Mouse (Mus musculus) neural tube, embryonic 11.5 days (tissue): ENCODE results near the gene Olfr1241. TPM values are rescaled to one million over a fixed set of nuclear protein-coding genes. Genes with fewer than 3 reads are reported as not detected.

ENCODE experiments used
- ATAC-seq: fragments of 200-750 bp; cut with Nextera tagmentation; 2 replicates; pipeline ENCODE4 v1.8.0; 2017; ENCODE audit warnings: moderate number of reproducible peaks, mild to moderate bottlenecking, moderate TSS enrichment, moderate library complexity; ENCODE audit not compliant: insufficient read depth, low FRiP score, low TSS enrichment
- DNase-seq: peaks from one replicate; pipeline ENCODE4 v3.0.0-alpha.2; 2015; ENCODE audit warnings: low spot score
- H3K27ac ChIP-seq: fragments of 300-500 bp; sonication (generic); 2 replicates; pipeline ENCODE4 v1.5.1; 2014; ENCODE audit warnings: low read depth, mild to moderate bottlenecking, low read length
- H3K27me3 ChIP-seq: fragments of 300-500 bp; sonication (generic); 2 replicates; pipeline ENCODE4 v1.6.1; 2014; ENCODE audit warnings: mild to moderate bottlenecking, low read length, mixed read lengths; ENCODE audit not compliant: control insufficient read depth, insufficient read depth
- H3K36me3 ChIP-seq: fragments of 300-500 bp; sonication (generic); 2 replicates; pipeline ENCODE4 v1.6.1; 2014; ENCODE audit warnings: mild to moderate bottlenecking, low read length, moderate library complexity, mixed read lengths; ENCODE audit not compliant: control insufficient read depth, insufficient read depth
- H3K4me1 ChIP-seq: fragments of 300-500 bp; sonication (generic); 2 replicates; pipeline ENCODE4 v1.6.1; 2014; ENCODE audit warnings: low read length, mixed read lengths; ENCODE audit not compliant: control insufficient read depth, insufficient read depth
- H3K4me2 ChIP-seq: fragments of 300-500 bp; sonication (generic); 2 replicates; pipeline ENCODE4 v1.6.1; 2014; ENCODE audit warnings: low read depth, mild to moderate bottlenecking, moderate library complexity
- H3K4me3 ChIP-seq: fragments of 300-500 bp; sonication (generic); 2 replicates; pipeline ENCODE4 v1.5.1; 2014; ENCODE audit warnings: low read depth, low read length
- H3K9ac ChIP-seq: fragments of 300-500 bp; sonication (generic); 2 replicates; pipeline ENCODE4 v1.6.1; 2014; ENCODE audit warnings: mild to moderate bottlenecking, low read length
- H3K9me3 ChIP-seq: fragments of 300-500 bp; sonication (generic); 2 replicates; pipeline ENCODE4 v1.6.1; 2016; ENCODE audit warnings: low read length; ENCODE audit not compliant: control insufficient read depth
- WGBS: fragments of 180-500 bp; shearing (Covaris S2); extraction: QIAGEN DNeasy Blood & Tissue Kit; methylation state at CpG from one replicate; pipeline ENCODE4 v1.1.7; 2014; 5-methylcytosine and 5-hydroxymethylcytosine counted together
- polyA plus RNA-seq: library from polyadenylated mRNA; unstranded; fragments of >200 nt; fragmentation: Nextera tagmentation; extraction: Ambion mirVana; gene quantifications from 2 replicates; pipeline ENCODE4 v1.2.1, GENCODE M21; 2014

Olfr1241 gene
- not detected in 2 replicates for polyA plus RNA-seq

DNA sequence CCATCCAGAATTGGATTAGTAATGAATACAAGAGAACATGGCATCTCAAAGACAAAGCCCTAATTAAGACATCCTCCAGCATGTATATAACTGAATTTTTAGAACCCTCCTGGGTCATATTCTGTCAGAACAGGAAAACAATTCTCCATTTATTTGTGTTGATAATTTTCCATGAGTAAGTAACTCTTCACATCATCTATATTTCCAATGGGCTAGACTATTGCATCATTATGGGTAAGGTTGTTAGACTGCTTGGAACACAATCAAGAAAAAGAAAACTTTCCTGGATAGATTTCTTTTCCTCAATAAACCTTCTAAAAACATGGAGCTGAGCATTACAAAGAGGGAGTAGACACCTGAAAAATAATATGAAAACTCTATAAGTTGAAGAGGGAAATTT, at the start of gene Olfr1241:
Olfr1241 (minus strand) TSS at position 101 of the 400 bp plus-strand sequence.
- Histone ChIP-seq H3K4me3 (no peak within 1 kb of the TSS), H3K9me3 (no peaks in the 10 kb centered on the region), H3K4me1 (no peaks in the 10 kb centered on the region), H3K36me3 (no peaks in the 10 kb centered on the region), H3K27me3 (no peaks in the 10 kb centered on the region), H3K27ac (no peak within 1 kb of the TSS), H3K4me2 (no peak within 1 kb of the TSS), H3K9ac (no peak within 1 kb of the TSS)
- ATAC-seq (no peak), DNase-seq (no peak)

DNA sequence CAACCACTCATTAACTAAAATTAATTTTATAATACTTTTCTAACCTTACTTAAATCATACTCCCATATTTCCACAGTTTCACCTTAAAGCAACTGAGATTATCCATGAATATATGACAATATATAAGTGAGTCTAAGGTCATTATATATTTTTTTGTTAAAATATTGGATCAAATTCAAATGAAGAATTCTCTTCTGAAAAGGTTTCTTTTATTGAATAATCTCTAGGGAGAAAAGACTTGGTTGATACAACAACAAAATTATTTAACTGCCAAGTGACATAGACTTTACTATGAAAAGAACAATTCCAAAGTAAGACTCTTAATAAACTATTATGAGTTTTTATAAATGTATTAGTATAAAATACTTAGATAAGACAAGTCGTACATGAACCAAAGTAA, 44.5 kb upstream of the Olfr1241 start, which contains the start of gene Olfr1243:
Olfr1243 (minus strand) TSS at position 101 of the 400 bp plus-strand sequence.
- 86% methylated on average over 1 of the region's 1 CpGs for WGBS
- DNase-seq (no peak), ATAC-seq (no peak)
- no peaks in the 10 kb centered on the region for H3K36me3 ChIP-seq
- no peaks in the 10 kb centered on the region for H3K9me3 ChIP-seq
- H3K9ac ChIP-seq: no peak within 1 kb of the TSS
- no peak within 1 kb of the TSS for H3K4me3 ChIP-seq
- no peak within 1 kb of the TSS for H3K27ac ChIP-seq
- H3K4me1 ChIP-seq: no peaks in the 10 kb centered on the region
- no peaks in the 10 kb centered on the region for H3K27me3 ChIP-seq
- H3K4me2 ChIP-seq: no peak within 1 kb of the TSS

DNA sequence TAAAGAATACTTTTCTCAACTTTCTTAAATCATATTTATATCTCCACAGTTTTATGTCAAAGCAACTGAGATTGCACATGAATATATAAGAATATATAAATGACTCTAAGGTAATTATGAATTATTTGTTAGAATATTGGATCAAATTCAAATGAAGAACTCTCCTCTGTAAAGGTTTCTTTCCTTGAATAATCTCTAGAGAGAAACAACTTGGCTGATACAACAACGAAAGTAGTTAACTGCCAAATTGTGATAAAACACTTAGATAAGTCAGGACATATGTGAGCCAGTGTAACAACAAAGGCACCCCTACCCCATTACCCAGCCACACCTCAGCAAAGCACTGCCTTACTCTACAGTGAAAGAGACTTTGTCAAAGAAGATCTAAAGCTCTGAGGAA, 11.3 kb upstream of the Olfr1241 start, which contains the start of gene Olfr1242:
Olfr1242 (minus strand) TSS at position 101 of the 400 bp plus-strand sequence.
- Histone ChIP-seq H3K9ac (no peak within 1 kb of the TSS), H3K27me3 (no peaks in the 10 kb centered on the region), H3K4me1 (no peaks in the 10 kb centered on the region), H3K36me3 (no peaks in the 10 kb centered on the region), H3K27ac (no peak within 1 kb of the TSS), H3K9me3 (no peaks in the 10 kb centered on the region), H3K4me2 (no peak within 1 kb of the TSS), H3K4me3 (no peak within 1 kb of the TSS)
- no peak for ATAC-seq
- 94% methylated on average over 1 of the region's 1 CpGs for WGBS
- DNase-seq: no peak

GRCm38 (mm10) chr2:89442900-89443299, 44.0 kb downstream of the Olfr1241 start, which contains the start of gene Olfr1240:
Gene Olfr1240, minus strand, starts transcription at chr2:89443000.
- no peak within 1 kb of the TSS for H3K27ac ChIP-seq
- no peaks in the 10 kb centered on the region for H3K9me3 ChIP-seq
- H3K4me3 ChIP-seq: no peak within 1 kb of the TSS
- H3K4me1 ChIP-seq: no peaks in the 10 kb centered on the region
- H3K27me3 ChIP-seq: no peaks in the 10 kb centered on the region
- no peak for DNase-seq
- WGBS: 84% methylated on average over 3 of the region's 3 CpGs
- H3K9ac ChIP-seq: no peak within 1 kb of the TSS
- ATAC-seq: no peak
- H3K4me2 ChIP-seq: no peak within 1 kb of the TSS
- H3K36me3 ChIP-seq: no peaks in the 10 kb centered on the region

Other genes with a start within 250 kb of the Olfr1241 start
- not detected in 2 replicates for gene Olfr1228, start 233.1 kb downstream of the Olfr1241 start, polyA plus RNA-seq
- not detected in 2 replicates for gene Olfr1229, start 199.1 kb downstream of the Olfr1241 start, polyA plus RNA-seq
- not detected in 2 replicates for gene Olfr1230, start 189.9 kb downstream of the Olfr1241 start, polyA plus RNA-seq
- not detected in 2 replicates for gene Olfr1231, start 180.1 kb downstream of the Olfr1241 start, polyA plus RNA-seq
- gene Olfr1232, start 157.5 kb downstream of the Olfr1241 start, polyA plus RNA-seq: not detected in 2 replicates
- not detected in 2 replicates for gene Olfr1233, start 144.7 kb downstream of the Olfr1241 start, polyA plus RNA-seq
- not detected in 2 replicates for gene Olfr1234, start 122.3 kb downstream of the Olfr1241 start, polyA plus RNA-seq
- not detected in 2 replicates for gene Olfr1238, start 77.5 kb downstream of the Olfr1241 start, polyA plus RNA-seq
- gene Olfr1239, start 66.7 kb downstream of the Olfr1241 start, polyA plus RNA-seq: not detected in 2 replicates
- not detected in 2 replicates for gene Olfr1240, start 44.1 kb downstream of the Olfr1241 start, polyA plus RNA-seq
- not detected in 2 replicates for gene Olfr1242, start 11.2 kb upstream of the Olfr1241 start, polyA plus RNA-seq
- not detected in 2 replicates for gene Olfr1243, start 44.4 kb upstream of the Olfr1241 start, polyA plus RNA-seq
- not detected in 2 replicates for gene Olfr1245, start 91.3 kb upstream of the Olfr1241 start, polyA plus RNA-seq
- not detected in 2 replicates for gene Olfr1246, start 106.0 kb upstream of the Olfr1241 start, polyA plus RNA-seq
- not detected in 2 replicates for gene Olfr1247, start 127.0 kb upstream of the Olfr1241 start, polyA plus RNA-seq
- gene Olfr1248, start 131.1 kb upstream of the Olfr1241 start, polyA plus RNA-seq: not detected in 2 replicates
- gene Olfr1249, start 147.9 kb upstream of the Olfr1241 start, polyA plus RNA-seq: not detected in 2 replicates
- not detected in 2 replicates for gene Olfr1250, start 174.3 kb upstream of the Olfr1241 start, polyA plus RNA-seq
- gene Olfr1251, start 184.8 kb upstream of the Olfr1241 start, polyA plus RNA-seq: not detected in 2 replicates
- not detected in 2 replicates for gene Olfr1252, start 237.9 kb upstream of the Olfr1241 start, polyA plus RNA-seq